Mouse (Mus musculus): ENCODE results near the gene Vps29.

The Vps29 gene

DNA sequence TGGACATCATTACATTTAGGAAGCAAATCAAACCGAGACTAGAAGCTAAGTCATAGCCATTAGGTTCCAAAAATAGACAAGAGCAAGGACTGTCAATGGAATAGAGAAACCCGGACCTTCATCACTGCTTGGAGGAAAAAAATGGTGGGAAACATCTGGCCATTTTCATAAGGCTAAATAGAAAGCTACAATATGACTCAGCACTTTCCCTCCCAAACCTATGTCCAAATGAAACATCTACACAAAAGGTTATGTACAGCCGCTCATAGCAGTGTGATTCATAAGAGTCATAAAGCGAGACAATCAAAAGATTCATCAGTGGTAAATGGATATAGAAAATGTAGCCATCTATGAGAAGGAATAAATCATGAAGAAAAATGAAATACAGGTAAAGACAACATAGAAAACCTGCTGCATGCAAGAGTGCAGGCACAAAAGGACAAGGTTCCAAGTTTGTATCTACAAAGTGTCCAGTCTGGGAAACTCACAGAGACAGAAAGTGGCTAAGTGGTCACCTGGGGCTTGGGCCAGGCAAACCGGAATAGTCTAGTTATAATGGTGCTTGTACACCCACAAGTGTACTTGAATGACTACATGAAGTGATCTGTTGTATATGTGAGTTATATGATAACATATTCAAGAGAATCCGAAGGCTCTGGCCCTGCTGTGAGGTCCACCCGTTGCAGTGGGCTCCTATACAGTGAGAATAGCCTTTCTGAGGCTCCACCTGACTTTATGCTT lies 17.4 kb upstream of the Vps29 start:
- DNase-seq (ENCODE audit: low read depth, low spot score), result no peak

DNA sequence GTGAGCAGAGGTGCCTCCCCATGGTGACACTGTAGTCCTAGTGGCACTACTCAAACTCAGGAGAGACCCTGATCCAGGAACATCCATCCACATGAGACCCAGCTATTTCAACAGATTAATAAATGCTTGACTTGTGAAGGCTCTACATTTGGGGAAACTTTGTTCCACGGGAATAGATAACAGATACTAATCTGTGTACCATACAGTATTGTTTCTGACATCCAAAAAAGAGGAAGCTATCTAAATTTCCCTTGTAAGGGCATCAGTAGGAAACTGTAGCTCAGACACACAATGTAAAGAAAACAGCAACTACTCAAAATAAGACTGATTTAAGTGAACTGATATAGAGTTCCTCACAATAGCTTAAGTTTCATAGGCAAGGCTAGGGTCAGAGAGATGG lies 11.3 kb upstream of the Vps29 start:
- no peak for DNase-seq (ENCODE audit: low read depth, low spot score)

DNA sequence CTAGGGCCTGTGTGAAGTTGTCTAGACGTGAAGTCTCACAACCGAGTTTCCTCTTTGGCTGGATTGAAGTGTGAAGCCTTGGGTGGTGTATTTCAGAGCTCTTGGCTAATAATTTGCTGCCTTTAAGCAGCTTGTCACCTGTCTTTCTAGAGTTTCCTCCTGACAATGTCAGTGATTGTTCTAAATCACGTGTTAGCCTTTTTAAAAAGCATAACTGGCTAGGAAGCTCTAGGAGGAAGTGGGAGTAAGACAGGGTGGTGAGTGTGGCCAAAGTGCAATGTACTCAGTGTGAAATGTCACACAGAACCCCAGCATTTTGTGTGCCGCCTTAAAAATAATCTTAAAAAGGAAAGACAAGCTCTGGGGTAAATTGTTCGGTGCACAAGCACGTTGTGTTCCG lies 10.4 kb upstream of the Vps29 start:
- no peak for DNase-seq (ENCODE audit: low read depth, low spot score)

DNA sequence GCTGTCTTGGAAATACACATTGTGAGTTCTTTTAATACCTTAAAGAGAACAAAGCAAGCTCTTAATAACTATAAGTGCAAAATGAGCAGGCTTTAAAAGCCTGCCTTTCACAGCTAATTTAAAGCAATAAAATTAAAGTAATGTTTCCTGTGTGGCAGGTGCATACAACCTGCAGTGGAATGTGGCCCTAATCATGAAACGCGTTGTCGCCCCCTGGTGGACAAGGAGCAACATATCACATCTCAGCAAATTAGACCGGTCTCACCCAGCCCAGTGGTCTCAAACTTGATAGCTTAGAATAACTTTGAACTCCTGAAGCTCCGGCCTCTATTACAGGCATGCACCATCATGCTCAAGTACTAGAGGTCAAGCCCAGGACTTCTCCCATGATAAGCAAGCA lies 9.9 kb upstream of the Vps29 start:
- peak; percentile 42 for DNase-seq (ENCODE audit: low read depth, low spot score)

DNA sequence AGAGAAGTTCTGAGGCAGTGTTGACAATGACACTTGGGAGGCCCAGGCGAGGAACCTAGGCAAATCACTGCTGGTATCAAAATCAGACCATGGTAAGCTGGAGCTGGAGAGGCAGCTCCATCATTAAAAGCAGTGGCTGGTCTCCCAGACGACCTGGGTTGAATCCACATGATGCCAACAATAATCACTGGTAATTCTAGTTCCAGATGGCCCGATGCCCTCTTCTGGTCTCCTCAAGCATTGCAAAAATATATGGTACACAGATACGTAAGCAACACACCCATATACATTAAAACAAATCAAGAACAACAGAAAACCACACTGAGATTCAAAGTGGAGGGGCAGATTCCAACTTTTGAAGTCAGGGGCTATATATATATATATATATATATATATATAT lies 8.4 kb upstream of the Vps29 start:
- DNase-seq (ENCODE audit: low read depth, low spot score), result no peak

GRCm38 (mm10) chr5:122354492-122355067 lies 411 bp downstream of the Vps29 start:
- no peak for DNase-seq (ENCODE audit: low read depth, low spot score)

DNA sequence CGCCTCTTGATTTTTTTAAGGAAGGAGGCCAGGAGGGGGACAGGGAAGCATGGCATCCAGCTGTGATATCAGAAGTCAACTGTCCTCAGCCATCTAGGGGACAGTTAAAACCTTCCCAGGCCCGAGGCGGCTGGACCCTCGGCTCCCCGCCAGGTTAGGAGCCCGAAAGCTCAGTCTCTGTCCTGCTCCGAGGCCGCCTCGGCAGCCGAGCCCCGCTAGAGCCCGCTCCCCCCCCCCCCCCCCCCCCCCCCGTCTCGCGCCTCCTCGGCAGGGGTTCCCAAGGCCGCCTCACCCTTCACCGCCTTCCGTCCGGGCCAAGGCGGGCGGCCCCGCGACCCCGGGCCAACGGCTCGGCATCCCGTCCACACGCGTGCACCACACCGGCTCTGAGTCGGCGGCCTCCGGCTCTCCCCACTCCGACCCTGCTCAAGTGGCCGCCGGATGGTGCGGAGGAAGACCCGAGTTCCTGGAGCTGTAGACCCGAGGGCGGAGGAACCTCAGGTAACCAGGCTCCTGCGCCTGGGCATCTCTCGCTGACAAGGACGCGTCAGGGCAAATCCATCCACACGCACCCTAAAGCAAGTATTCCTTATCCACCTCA lies 17.5 kb downstream of the Vps29 start, which contains the start of gene Gpn3:
TSS of gene Gpn3 (plus strand) at position 286 of the 601 bp plus-strand sequence.
- peak; percentile 59 for DNase-seq (ENCODE audit: low read depth, low spot score)

DNA sequence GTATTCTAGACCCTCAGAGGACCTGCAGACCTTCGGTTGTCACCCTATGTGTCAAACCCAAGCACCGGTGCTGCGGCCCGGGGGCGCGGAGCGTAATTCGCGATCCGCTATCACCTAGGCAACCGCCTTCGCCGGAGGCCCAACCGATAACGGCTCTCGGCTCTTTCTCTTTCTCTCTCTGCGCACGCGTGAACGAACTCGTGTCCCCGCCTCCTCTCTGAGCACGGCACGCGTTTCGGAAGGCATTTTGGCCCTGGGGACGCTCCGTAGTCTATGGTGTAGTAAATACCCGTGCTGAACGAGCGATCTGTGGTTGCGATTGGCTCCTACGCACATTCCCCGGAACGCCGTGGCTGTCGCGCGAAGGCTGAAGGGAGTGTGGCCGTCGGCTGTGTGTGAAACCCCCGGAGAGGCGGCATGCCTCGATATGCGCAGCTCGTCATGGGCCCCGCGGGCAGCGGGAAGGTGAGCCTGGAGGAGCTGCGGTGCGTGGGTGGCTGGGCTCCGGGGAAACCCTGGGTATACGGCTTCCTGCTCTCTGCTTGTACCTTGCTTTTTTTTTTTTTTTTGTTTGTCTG lies 18.1 kb downstream of the Vps29 start, which contains the start of gene Fam216a:
TSS of gene Fam216a (minus strand) at position 173 of the 578 bp plus-strand sequence.
- peak; percentile 97 for DNase-seq (ENCODE audit: low read depth, low spot score)

- DNase-seq (ENCODE audit: low read depth, low spot score), result no peak
Observed at GRCm38 (mm10) chr5:122372878-122373277, 18.7 kb downstream of the Vps29 start.

- no peak for DNase-seq (ENCODE audit: low read depth, low spot score)
Observed at GRCm38 (mm10) chr5:122377101-122377833, 23.1 kb downstream of the Vps29 start.

- DNase-seq (ENCODE audit: low read depth, low spot score), result no peak
Observed at GRCm38 (mm10) chr5:122378171-122378570, 24.0 kb downstream of the Vps29 start.

DNA sequence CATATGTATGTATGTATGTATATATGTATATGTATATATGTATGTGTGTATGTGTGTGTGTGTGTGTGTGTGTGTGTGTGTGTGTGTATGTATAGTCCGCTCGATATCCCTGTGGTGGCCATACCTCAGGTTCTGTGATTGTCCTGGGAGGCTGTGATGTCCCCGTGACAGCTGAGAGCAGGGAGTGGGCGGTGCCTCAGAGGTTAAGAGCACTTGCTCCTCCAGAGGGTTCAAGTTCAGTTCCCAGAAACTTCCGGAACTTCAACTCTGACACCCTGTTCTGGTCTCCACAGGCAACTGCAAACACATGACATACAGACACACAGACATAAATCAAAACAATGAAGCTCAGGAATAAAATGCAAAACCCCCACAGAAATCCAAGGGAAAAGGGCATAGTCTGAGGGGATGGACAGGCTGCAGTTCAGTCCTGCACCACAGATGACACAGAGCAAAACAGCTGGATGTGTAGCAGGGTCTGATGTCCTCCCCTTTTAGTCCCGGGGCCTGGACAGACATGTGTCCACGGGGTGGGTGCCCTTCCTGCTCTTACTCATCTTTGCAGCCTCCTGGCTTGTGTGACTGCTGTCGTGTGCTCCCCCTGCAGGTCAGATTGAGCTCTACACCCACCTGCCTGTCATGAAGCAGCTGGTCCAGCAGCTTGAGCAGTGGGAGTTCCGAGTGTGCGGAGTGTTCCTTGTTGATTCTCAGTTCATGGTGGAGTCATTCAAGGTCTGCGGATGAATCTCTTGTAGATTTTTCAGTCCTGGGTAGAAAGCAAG lies 25.4 kb downstream of the Vps29 start:
- no peak for DNase-seq (ENCODE audit: low read depth, low spot score)

DNA sequence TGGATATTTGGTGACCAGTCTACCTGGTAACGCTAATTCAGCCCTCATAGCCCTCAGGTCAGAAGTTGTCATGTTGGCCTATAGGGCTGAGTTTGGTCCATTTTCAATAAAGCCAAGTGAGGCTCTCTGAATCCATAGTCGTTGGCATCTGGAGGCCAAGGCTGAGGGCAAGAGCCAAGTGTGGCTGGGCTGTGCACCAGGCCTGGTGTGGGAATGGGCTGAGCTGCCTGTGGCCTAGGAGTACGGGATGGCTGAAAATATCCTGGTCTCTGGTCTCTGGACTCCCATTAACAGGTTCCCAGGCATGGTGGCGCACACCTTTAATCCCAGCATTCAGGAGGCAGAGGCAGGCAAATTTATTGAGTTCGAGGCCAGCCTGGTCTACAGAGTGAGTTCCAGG lies 35.8 kb downstream of the Vps29 start:
- DNase-seq (ENCODE audit: low read depth, low spot score), result no peak

DNA sequence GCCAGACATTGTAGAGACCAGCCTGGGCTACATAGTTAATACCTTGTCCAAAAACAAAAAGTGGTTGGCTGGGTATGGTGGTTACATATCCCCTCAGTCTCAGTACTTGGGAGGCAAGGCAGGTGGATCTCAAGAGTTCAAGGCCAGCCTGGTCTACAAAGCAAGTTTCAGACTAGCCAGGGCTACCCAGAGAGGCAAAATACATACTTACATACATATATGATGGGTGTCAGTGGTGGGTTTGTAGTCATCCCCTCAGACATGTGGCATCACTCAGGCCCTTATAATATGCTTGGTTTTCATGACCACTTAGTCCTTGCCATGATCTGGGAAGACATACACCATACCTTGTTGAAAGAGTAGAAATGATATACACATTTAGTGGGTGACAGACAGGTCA lies 36.5 kb downstream of the Vps29 start:
- DNase-seq (ENCODE audit: low read depth, low spot score), result no peak

DNA sequence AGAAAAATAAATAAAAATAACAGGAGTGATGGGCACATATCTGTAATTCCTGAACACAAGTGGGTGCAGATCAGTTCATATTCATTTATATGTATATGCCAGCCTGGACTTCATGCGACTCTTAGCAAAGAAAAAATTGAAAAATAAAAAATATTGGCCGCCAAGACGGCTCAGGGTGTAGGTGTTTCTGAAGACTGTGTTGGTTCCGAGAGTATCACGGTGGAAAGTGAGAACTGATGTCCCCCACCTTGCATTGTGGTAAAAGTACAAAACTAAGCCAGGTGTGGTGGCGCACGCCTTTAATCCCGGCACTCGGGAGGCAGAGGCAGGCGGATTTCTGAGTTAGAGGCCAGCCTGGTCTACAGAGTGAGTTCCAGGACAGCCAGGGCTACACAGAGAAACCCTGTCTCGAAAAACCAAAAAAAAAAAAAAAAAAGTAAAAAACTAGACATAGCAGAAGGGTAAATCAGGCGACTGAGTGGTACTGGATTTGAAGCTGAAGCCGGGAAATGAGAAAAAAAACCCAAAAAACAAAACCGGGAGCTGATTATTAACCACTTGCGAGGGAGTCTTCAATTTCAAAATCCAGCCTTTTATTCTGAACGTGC lies 37.1 kb downstream of the Vps29 start:
- no peak for DNase-seq (ENCODE audit: low read depth, low spot score)

DNA sequence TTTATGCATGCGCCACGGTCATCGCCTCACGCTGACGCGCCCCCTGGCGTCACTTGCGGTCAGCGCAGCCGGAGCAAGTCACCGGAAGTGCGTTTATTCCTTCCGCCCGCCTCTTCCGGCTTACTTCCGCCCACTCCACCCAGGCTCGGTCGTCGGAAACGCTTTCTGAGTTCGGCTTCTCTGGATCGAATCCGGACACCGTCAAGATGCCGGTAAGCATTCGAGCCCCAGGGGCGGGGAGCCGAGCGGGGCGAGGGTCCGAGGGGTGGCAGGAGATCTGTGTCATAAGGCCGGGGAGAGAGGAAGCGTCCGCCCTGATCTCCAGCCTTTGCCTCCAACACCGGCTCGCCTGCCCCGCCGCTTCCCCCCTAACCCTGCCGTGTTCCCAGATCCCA lies 37.6 kb downstream of the Vps29 start, which contains the start of gene Arpc3:
TSS of gene Arpc3 (plus strand) at position 93 of the 395 bp plus-strand sequence.
- DNase-seq (ENCODE audit: low read depth, low spot score), result peak; percentile 75

GRCm38 (mm10) chr5:122392227-122393004 lies 38.2 kb downstream of the Vps29 start:
- DNase-seq (ENCODE audit: low read depth, low spot score), result no peak

GRCm38 (mm10) chr5:122393887-122394286 lies 39.7 kb downstream of the Vps29 start:
- DNase-seq (ENCODE audit: low read depth, low spot score), result no peak

DNA sequence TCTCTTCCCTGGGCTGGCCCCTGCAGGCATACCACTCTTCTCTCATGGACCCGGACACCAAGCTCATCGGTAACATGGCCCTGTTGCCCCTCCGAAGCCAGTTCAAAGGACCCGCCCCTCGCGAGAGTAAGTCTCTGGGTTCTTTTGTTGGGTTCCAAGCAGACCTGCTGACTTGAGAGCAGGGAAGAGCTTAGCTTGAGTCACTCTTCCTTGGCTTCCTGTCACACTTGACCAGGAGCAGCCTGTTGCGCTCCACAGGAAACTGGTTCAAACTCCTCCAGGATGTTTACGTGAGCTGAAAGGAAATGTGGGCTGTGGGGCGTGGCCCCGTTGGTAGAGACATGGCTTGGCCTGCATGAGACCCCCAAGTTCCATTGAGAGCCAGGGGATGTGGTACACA lies 42.6 kb downstream of the Vps29 start:
- DNase-seq (ENCODE audit: low read depth, low spot score), result no peak

DNA sequence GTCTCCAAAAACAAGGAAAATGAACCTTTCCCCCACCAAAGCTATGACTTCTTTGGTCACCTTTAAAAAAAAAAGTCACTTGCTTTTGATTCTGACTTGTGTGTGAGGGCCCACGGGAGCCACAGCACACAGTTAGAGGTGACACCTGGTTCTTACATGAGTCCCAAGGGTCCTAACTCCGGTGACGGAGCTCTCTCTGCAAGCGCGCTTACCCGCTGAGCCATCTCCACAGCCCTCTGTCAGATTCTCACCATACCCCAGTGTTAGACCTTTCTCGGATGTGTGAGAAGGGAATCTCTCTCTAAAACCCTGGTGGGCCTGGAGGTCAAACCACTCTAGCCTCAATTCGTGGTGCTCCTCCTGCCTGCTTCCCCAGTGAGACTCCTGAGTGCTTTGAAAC lies 43.3 kb downstream of the Vps29 start:
- DNase-seq (ENCODE audit: low read depth, low spot score), result no peak

Measured in WW6 (cell line).